Mouse (Mus musculus): Measurements from ENCODE around the gene Tnni2.

DNA sequence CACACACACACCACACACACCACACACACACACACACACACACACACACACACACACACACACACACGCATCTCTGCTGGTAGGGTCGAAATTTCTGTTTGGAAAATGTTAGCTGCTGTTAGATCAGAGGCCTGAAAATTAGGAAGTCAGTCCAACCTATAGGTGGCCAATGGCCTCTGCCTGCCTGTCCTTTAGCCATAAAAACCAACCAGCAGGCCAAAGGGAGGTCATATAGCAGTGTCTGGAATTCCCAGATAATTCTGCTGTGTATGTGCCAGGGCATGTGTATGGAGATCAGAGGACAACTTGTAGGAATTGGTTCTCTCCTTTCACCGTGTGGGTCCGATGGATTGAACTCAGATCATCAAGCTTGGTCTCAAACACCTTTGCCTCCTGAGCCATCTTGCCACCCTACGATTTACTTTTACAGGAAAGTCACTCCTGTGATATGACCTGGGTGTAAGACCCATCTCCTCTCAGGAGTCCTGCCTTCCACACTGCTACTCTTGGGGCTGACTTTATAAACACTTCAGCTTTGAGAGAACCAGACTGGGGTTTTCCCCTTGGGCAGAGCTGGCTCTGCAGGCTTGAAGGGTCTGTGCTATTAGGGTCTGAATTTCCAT, 17.2 kb downstream of the Tnni2 start:
- TF ChIP-seq CTCF (IDR thresholded peaks at IDR 0.05; ENCODE audit: control insufficient read depth, insufficient read depth, low read length) (no peak), POLR2A (IDR thresholded peaks at IDR 0.05; ENCODE audit: borderline replicate concordance, control insufficient read depth, low read depth, low read length) (no peak)
